Mouse (Mus musculus) stomach, postnatal 0 days (tissue): ENCODE results near the gene Csrp1.

Source experiments
- CTCF ChIP-seq: IDR thresholded peaks from 2 replicates; pipeline ENCODE4 v1.5.1; 2016; ENCODE audit warnings: antibody characterized with exemption, low read depth, mild to moderate bottlenecking, moderate library complexity
- EP300 ChIP-seq: optimal IDR thresholded peaks from 2 replicates; pipeline ENCODE3; 2016; ENCODE audit warnings: antibody characterized with exemption

- TF ChIP-seq CTCF (no peak), EP300 (no peak)
Measured at GRCm38 (mm10) chr1:135800192-135800950, 80.5 kb downstream of the Csrp1 start.
